Mouse (Mus musculus) gonadal fat pad, adult 2 months (tissue): ENCODE measurements at regions not wholly inside any gene's neighbourhood (a gene's known extent, or its start where the extent isn't known, plus 50 kb on each side); places are given as distances from the start of the nearest gene placed in this dataset.

Experiments used
- DNase-seq: peaks from one replicate; pipeline ENCODE4 v3.0.0-alpha.2; 2012; ENCODE audit warnings: low read depth

DNA sequence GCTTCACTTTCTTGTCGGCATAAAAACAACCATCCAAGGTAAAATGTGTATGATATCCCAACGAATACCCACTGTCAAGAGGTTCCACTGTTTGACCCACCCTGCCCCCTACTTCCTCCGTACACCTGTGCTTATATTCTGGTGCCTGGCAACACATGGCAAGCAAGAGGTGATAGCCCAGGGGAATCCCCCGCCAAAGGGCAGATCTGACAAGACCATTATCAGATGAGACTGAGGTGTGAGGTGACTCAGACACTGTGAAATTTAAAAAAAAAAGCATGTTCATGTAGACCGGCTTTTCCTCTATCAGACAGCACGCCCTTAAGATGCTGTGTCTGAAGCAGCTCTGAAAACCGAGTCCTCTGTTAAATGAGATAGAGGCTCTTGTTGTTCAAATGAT is 89.4 kb upstream of the Bach2 start:
- DNase-seq, result no peak

DNA sequence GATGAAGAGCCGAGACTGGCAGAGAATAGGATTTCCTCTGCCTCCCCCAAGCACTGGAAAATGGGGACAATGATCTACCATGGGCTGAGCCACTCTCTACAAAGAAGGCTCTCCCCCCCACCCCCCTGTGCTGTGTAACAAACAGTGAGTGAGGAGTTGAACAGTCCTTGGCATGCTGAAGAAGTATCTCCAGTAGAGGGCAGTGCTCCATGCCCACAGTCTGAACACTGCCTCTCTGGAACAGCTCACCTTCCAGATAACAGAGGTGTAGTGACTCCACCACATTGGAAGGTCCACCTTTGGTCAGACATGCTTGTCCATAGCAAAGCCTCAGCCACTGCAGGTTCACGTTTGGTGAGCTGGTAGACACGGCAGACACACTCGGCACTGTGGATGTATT is 85.2 kb upstream of the Bach2 start:
- peak; percentile 6 for DNase-seq

DNA sequence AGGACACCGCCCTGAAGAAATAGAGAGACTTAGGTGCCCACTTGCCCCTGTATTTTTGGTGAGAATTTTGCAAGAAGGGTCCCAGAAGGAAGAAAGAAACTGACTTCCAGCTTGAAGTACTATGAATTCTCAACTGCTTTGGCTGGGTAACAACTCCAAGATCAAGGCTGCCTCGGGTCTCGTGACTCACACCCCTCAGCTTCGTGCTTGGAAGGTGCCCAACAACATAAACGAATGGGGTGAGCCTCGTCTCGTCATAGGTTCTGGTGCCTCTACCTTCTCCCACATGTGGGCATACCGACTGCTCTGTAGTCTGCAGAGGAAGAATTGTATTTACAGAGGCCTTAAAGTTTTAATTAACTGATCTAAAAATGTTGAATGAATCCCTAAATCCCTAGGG is 81.6 kb upstream of the Bach2 start:
- no peak for DNase-seq

DNA sequence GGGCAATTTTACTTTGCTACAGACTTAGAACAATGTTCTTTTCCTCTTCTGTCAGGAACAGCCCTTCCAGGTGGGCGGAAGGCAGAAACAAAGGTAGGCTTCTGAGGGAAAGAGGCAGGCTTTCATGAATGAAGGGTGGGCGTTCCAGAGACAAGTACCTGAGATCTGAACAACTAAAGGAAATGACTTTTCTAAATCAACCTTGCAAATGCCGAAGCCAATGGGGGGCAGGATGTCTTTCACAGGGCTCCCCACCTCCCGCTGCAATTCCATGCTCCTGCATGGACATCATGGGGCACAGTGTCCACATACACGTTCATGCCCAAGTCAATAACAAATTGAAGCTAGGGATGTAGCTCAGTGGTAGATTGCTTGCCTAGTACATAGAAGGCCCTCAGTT is 80.2 kb upstream of the Bach2 start:
- DNase-seq, result no peak

DNA sequence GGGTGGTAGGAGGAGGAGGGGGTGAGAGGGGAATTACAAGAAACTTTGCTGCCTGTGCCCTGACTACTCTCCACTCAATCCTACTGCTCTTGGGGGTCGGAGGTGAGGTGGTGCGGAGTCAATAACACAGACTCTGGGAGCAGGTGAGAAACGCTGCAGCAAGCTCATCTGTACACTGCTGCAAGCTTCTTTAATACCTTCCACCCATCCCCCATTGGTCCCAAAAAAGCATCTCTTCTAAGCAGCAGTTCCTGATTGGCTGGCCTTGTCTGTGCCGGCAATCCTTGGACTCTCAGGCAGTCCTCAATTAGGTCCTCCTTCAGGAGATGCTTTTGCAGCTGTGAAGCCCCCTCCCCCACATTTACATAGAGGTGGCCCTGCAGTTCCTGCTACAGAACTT is 79.7 kb upstream of the Bach2 start:
- no peak for DNase-seq

DNA sequence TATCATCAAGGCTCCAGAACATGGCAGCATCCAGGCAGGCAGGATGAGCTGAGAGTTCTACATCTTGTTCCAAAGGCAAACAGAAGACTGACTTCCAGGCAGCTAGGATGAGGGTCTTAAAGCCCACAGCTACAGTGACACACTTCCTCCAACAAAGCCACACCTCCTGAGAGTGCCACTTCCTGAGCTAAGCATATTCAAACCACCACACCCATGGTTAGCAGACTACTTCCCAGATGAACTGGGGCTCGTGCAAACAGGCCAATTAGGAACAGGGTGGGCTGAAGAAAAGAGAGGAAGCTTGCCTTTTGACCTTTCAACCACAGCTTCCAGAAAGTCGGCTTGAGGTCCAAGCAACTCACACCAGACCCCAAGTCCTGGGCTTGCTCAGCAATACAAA is 77.8 kb upstream of the Bach2 start:
- no peak for DNase-seq

DNA sequence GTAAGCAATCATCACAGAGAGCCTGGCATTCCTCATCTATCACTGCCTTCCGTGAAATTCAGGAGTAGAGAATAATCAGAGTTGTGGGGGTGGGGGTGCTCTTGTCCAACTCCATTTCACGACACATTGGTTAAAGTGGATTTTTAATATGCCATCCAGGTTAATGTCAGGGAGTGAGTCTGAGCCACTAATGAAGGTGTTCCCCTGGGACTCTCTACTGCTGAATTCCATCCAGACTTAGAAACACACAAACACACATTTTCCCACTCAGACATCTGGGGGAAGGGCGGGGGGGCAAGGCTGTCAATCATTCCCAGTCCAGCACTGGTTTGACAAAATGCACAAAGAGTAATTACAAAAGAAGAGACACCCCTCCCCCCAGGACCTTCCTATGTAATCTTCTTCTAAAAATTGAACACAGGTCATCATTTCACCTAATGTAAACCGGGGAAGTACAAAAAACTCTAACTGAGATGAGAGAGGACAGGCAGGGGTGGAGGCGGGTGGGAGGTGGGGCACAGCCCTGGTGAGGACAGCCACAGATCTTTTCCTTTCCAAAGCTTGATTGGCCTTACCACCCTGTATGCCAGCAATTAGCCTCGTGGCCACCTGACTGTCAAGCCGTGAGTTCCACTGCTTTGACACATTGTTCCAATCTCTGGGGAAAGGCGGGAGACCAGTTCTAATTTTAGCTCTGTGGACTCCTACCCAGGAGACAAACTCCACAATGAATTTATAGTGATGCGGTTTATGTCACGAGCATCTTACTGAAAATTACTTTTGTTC is 76.5 kb upstream of the Bach2 start:
- no peak for DNase-seq

DNA sequence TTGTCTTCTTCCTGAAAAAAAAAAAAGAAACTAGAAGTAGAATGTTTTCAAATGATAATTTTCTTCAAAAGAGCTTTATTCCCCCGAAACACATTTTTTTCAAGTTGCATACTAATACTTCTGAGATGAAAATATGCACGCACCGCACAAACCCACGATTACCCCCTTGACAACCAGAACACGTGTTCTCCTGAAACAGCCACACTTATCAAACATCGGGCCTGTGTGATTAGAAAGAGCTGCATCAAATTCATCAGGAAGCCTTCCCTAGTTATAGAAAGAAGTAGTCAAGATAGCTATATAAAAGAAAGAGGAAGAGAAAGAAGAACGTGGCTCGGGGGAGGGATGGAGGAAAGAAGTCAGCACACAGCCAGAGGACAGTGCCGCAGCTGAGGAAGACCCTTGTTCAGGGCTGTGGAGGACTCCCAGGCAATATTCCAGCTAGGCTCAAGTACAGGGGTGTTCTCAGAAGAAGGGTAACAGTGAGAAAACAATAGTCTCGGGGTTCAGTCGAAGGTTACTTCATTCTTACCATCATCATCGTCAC is 75.8 kb upstream of the Bach2 start:
- DNase-seq, result no peak

DNA sequence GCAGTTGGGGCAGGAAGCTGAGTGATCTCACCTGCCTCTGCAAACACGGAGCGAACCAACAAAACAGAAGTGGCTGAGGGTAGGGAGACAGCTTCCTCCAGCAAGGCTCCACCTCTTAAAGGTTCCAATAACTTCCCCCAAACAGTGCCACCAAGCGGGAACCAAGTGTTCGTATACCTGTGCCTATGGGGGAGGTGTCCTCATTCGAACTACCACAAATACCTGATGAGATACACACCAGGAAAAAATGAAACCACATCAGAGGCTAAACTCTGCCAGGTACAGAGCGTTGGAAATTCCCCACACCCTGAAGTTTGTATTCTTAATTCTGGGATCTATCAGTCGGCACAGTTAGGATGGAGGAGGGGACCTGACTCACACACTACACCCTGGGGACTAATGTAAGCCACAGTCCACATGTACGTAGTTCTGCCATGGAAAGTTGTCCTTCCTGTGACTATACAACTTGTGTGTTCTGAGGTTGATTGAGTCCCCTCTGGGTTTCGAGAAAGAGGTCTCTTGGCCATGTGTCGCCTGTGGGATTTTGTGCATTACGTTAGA is 74.4 kb upstream of the Bach2 start:
- no peak for DNase-seq

DNA sequence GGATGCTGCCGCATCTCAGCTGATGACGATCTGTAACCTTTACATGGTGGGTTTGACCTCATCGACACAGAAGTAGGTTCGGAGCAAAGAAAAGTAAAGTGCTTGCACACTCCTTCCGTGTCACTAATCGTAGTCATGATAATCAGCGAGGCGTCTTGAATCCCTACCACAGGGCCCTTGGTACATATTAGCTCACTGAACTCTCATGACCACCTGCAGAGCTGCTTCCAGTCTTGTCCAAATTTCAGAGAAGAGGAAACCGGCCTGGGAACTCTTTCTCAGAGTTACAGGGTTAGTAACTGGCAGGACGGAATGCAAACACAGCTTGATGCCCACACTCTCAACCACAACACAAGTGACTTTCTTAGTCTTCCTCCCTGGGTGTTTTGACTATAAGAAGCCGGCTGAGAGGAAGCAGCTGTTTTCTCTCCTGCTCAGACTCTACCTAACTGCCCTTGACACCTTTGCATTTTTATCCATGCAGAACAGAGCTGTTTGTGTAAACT is 73.8 kb upstream of the Bach2 start:
- no peak for DNase-seq

DNA sequence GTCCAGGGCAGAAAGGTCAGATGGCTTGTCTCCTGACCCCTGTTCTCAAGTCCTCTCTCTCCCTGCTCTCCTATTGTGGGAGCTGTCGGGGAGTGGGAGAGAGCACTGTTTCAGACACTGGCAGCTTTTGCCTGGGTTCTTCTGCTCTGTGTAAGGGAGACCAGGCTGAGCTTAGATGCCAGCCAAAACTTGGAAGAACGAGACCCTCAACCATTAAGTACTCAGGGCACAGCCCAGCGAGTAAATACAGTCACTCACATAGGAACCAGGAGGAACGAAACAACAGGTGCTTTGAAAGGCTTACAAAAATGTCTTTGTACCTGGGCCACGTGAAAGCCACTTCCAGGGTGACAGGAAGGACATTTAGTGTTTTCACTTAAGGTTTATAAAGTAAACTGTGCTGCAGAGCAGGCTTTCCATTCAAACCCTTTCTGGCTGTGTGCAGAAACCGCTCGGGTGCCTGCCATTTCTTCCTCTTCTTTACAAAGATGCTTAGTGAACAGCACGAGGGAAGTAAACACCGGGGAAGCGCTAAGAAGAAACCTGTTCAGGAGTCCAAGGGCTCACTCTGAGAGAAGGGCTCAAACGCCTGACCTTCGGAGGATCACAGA is 72.6 kb upstream of the Bach2 start:
- no peak for DNase-seq

DNA sequence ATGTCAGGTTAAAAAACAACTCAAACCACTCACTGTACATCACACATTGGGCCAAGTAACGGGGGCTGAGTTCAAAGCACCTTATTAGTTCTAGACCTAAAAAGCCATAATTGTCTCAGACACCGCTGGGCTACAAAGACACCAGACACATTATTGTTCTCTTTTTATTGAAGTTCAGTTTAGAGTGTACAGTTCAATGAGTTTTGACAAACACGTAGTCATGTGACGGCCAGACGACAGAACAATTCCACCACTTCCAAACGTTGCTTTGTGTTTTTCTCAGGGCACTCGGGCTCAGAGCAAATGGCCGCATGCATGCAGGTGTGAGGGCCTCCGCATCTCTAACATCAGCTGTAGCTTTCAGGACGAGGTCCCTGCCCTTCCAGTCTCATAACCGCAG is 71.5 kb upstream of the Bach2 start:
- no peak for DNase-seq

DNA sequence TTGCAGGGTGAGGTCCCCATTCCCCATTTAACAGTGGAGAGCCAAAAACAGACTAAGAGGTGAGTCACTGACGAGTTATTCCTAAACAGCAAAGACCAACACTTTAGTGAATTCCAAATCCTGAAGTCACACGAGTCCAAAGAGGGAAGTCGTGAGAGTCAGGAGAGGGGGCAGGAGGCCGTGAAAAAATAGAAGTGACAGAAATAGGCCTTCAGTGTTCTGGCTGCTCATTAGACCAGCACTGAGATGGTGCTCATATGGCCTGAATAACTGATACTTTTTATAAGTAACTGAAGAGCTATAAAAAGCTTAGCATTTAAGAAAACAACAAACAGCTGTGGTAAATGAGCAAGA is 68.5 kb upstream of the Bach2 start:
- DNase-seq, result no peak

DNA sequence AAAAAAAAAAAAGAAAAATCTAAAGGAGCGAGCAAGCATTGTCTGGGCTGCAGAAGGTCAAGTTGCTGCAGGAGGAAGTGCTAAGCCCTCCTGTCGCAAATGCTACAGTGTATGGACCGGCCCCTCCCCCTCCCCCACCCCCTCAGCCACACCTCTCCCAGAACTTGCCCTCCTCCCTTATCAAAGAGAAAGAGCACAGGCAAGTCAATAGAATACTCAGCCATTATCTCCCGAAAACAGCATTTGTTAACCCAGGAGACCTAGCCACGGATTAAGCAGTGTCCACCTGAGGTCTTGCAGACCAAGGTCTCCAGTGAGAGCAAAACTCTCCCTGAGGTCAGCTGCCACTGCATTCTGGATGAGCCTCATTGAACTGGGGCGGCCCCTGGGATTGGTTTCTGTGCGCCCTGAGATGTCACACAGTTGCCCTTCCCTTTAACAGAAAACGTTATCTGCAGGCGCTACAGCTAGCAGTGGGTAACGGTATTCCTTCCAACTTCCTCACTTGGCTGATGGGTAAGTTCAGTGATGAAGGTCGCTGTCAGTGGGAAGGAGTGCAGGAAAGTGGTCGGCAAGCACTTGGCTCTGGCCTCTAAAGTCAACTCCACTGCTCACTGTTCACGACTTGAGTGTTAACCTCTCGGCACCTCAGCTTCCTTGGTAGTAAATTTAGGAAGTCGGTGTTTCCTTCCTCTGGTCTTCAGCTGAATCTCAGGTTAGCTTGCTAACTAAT is 68.0 kb upstream of the Bach2 start:
- no peak for DNase-seq

DNA sequence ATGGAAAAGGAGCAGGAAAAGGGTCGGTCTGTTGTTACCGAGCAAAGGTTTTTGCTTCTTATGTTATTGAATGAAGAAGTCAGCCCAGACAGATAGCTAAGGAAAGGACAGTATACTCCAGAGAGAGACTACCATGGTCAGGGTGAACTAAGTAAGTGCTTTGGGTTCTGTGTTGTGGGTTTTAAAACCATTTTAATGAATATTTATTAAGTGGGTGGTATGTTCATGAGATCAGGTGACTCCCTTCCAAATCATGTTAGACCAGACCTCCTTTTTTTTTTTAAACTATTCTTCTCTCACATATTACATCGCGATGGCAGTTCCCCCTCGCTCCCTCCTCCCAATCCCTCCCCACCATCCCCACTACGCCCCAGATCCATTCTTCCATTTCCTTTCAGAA is 67.3 kb upstream of the Bach2 start:
- no peak for DNase-seq

DNA sequence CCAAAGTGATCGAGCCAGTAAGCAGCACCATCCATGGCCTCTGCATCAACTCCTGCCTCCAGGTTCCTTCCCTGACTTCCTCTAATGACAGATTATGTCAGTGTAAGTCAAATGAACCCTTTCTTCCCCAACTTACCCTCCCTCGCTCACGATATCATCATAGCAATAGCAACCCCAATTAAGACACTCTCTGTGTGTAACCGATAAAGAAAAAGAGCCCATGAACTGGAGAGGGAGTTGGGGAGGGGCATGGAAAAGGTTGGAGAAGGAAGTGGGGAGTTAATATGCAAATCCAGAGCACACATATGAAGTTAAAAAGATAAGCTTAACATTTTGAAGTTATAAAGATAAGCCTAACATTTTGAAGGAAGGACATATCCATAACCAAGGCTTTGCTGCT is 65.6 kb upstream of the Bach2 start:
- no peak for DNase-seq

DNA sequence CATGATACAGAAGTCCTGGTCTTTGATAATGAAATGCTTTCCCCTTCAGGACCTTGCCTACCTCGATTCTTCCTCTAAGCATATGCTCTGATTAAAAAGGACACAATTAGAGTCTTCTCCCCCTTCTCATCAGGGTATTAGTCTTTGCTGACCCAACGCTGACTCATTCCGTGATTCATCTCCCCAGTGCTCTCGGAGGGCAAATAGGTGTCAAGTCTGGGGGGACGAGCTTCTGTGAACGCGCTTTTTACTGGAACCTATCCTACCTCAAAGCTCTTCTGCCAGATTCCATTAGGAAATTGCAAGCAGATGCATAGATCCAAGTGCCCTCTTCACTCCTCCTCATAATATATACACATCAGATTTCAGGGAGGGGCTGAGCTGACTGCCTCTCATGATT is 63.8 kb upstream of the Bach2 start:
- DNase-seq, result no peak

DNA sequence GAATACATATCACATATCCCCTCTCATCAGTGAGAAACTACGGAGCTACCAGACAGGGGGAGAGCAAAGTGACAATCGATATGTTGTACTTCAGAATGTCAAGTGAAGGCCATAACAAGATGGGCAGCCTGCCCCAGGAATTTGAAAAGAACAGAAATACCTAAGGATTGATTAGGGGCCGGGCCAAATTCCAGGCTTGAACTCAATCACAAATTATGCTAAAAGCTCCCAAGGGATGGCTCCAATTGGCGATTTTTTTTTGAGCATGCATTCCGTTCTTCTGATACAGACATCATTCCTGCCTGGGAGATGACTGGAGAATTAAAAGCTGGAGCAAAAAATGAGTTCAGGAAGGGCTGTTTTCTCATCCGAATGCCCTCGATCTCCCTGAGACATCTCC is 63.4 kb upstream of the Bach2 start:
- no peak for DNase-seq

DNA sequence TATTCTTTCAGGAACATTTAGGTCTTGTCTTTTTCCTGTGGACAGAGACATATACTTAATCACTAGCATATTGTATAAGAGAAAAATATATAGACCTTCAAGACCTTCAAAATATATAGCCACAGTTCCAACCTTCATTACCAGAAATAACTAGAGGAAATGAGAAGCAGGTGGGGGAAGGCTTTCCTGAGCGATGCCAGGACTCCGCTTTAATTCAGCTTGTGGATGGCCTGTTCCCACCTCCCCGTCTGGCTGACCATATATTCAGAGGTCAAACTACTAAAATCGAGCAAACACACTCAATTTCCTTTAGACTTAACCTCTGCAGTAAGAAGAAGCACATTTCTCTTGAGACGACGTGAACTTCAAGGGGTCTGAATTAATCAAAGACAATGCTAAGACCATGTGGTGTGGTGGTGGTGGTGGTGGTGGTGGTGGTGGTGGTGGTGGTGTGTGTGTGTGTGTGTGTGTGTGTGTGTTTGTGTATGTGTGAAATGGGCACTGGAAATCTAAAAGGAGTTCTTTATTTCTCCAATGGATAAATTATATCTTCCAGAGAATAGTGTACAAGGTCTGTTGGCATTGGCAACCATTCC is 62.7 kb upstream of the Bach2 start:
- DNase-seq, result no peak

DNA sequence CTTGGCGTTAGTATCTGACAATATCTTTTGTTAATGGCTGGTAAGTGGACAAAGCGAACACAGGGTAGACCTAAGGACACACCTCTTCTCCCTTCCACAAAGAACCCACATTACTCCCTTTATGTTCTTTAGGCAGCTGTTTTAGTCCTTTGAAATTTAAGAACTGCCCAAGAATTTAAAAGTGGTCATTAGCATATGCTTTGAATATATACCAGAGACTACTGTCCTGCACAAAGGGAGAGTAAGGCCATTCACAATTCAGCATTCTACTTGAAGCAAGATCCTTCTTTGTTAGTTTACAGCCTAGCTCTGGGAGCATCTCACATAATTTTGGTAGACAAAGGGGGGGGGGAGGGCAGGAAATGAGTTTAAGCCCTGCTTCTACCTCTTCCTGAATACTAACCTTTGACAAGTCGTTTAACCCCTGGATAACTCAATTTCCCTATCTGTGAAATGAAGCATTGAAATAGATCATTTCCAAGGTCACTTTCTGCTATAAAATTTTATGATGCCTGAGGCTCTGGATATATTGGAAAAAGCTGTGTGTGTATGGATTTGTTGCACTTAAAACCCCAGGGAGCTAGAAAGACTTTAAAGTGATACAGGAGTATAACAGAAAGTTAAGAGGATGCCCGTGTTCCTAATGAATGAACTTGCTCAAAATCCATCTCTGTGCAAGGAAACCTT is 62.0 kb upstream of the Bach2 start:
- no peak for DNase-seq

DNA sequence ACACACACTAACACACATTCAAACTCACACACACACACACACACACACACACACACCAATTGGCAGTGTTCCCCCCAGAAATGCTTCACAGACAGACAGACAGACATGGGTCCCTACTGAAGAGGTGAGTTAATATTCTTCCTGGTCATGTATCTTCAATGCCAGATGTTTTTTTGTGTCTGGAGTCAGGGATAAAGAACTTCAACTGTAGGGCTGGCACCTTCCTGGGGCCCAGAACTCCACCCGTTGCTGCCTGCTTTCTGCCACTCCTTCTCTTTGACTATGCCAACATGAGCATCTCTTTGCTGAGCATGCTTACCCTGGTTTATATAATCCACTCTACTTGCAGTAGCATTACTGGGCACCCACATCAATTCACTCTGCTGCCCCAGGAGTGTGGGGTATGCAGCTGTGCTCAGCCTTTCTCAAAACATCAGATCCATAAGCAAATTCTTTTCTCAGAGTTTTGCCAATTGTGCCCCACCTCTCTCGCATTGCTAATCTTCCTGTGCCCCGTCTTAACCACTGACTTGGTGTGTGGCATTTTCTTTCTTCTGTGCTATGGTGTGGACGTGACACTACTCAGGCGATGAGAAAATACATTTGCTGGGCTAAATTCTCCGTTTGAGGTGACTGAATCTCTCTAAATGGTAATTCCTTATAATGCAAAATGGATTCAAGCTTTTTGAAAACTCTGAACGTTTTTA is 60.5 kb upstream of the Bach2 start:
- DNase-seq, result no peak
